Mouse (Mus musculus) G1E (cell line): ENCODE measurements at regions not wholly inside any gene's neighbourhood (a gene's known extent, or its start where the extent isn't known, plus 50 kb on each side); places are given as distances from the start of the nearest gene placed in this dataset.

Experiments
- CTCF ChIP-seq: IDR thresholded peaks from 2 replicates; pipeline ENCODE4 v1.5.1; 2012; ENCODE audit warnings: low read depth, low read length, inconsistent platforms, mixed read lengths
- GATA2 ChIP-seq: IDR thresholded peaks from 2 replicates; pipeline ENCODE4 v1.6.1; 2012; ENCODE audit warnings: low read depth, low read length, inconsistent platforms, borderline replicate concordance
- TAL1 ChIP-seq: conservative IDR thresholded peaks from 2 replicates; pipeline ENCODE4 v1.6.1; 2012; ENCODE audit warnings: low read depth, low read length, inconsistent platforms, mixed read lengths

DNA sequence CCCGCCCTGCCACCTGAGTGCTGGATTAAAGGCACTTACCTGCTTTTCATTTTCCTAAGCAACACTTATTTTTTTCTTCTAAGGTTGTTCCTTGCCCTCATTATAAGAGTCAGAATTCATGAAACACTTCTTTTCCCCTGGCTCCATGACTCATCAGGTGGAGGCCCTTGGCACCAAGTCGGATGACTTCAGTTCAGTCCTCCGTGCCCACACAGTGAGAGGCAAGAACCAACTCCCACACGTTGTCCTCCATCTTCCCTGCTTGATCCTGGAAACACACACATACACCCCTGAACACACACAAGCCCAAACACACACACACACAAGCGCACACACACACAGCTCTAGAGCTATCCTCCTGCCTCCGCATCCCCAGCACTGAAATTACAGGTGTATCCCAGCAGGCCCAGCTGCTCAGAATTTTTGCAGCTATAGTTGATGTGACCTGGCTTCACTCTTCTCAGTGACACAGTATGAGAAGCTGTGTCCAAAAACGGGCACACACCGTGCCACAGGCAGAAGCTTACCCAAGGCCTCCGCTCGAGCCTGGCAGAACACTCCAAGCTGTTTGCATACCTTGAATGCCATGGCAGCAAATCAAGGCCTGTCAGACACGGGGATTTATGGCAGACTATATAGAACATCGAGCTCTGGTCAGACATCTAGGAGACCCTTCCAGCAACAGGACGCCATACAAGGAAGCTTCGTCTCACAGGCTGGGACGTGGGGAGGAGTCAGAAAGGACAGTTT lies 49.7 kb upstream of the Ier3 start:
- TF ChIP-seq CTCF (no peak), TAL1 (no peak), GATA2 (no peak)
